Mouse (Mus musculus): ENCODE measurements around the gene Spata18.

The Spata18 gene

GRCm38 (mm10) chr5:73633141-73633540 is 18.0 kb upstream of the Spata18 start:
- DNase-seq (ENCODE audit: low read depth, low spot score) = peak; percentile 70
- Histone ChIP-seq H3K36me3 (ENCODE audit: control insufficient read depth, insufficient read depth, low read length, poor library complexity, severe bottlenecking) (0 out of 2 replicates have a peak, but pooled peaks cover 3% of the 10 kb centered on the region), H3K27me3 (ENCODE audit: control insufficient read depth, insufficient read depth, low read length, poor library complexity, severe bottlenecking) (no peaks in the 10 kb centered on the region)

GRCm38 (mm10) chr5:73637337-73638107 is 13.7 kb upstream of the Spata18 start:
- peak; percentile 53 for DNase-seq (ENCODE audit: low read depth, low spot score)
- H3K36me3 ChIP-seq (ENCODE audit: control insufficient read depth, insufficient read depth, low read length, poor library complexity, severe bottlenecking) = peaks cover 6% of the 10 kb centered on the region; the same call in 1 of the 2 replicates
- H3K27me3 ChIP-seq (ENCODE audit: control insufficient read depth, insufficient read depth, low read length, poor library complexity, severe bottlenecking) = no peaks in the 10 kb centered on the region

- no peak for DNase-seq (ENCODE audit: low read depth, low spot score)
- no peaks in the 10 kb centered on the region for H3K27me3 ChIP-seq (ENCODE audit: control insufficient read depth, insufficient read depth, low read length, poor library complexity, severe bottlenecking)
- H3K36me3 ChIP-seq (ENCODE audit: control insufficient read depth, insufficient read depth, low read length, poor library complexity, severe bottlenecking) = peaks cover 5% of the 10 kb centered on the region; the same call in 1 of the 2 replicates
These were observed 10.1 kb upstream of the Spata18 start for GRCm38 (mm10) chr5:73641058-73641457.

GRCm38 (mm10) chr5:73642091-73642490 is 9.1 kb upstream of the Spata18 start:
- peaks cover 3% of the 10 kb centered on the region; the same call in 1 of the 2 replicates for H3K36me3 ChIP-seq (ENCODE audit: control insufficient read depth, insufficient read depth, low read length, poor library complexity, severe bottlenecking)
- no peaks in the 10 kb centered on the region for H3K27me3 ChIP-seq (ENCODE audit: control insufficient read depth, insufficient read depth, low read length, poor library complexity, severe bottlenecking)
- peak; percentile 60 for DNase-seq (ENCODE audit: low read depth, low spot score)

GRCm38 (mm10) chr5:73647261-73647900 is 3.8 kb upstream of the Spata18 start, which contains the start of gene Sgcb:
TSS of gene Sgcb (minus strand) at chr5:73647790.
- peak; percentile 85 for DNase-seq (ENCODE audit: low read depth, low spot score)
- Histone ChIP-seq H3K36me3 (ENCODE audit: control insufficient read depth, insufficient read depth, low read length, poor library complexity, severe bottlenecking) (no peaks in the 10 kb centered on the region), H3K27me3 (ENCODE audit: control insufficient read depth, insufficient read depth, low read length, poor library complexity, severe bottlenecking) (peaks cover 3% of the 10 kb centered on the region)

GRCm38 (mm10) chr5:73650365-73650964 is 714 bp upstream of the Spata18 start:
- Histone ChIP-seq H3K36me3 (ENCODE audit: control insufficient read depth, insufficient read depth, low read length, poor library complexity, severe bottlenecking) (no peaks in the 10 kb centered on the region), H3K27me3 (ENCODE audit: control insufficient read depth, insufficient read depth, low read length, poor library complexity, severe bottlenecking) (peaks cover 3% of the 10 kb centered on the region)
- DNase-seq (ENCODE audit: low read depth, low spot score) = peak; percentile 25

GRCm38 (mm10) chr5:73651855-73652201 is 649 bp downstream of the Spata18 start:
- H3K36me3 ChIP-seq (ENCODE audit: control insufficient read depth, insufficient read depth, low read length, poor library complexity, severe bottlenecking) = no peaks in the 10 kb centered on the region
- peaks cover 3% of the 10 kb centered on the region for H3K27me3 ChIP-seq (ENCODE audit: control insufficient read depth, insufficient read depth, low read length, poor library complexity, severe bottlenecking)
- peak; percentile 8 for DNase-seq (ENCODE audit: low read depth, low spot score)

GRCm38 (mm10) chr5:73666695-73667094 is 15.5 kb downstream of the Spata18 start:
- no peaks in the 10 kb centered on the region for H3K27me3 ChIP-seq (ENCODE audit: control insufficient read depth, insufficient read depth, low read length, poor library complexity, severe bottlenecking)
- no peak for DNase-seq (ENCODE audit: low read depth, low spot score)
- H3K36me3 ChIP-seq (ENCODE audit: control insufficient read depth, insufficient read depth, low read length, poor library complexity, severe bottlenecking) = no peaks in the 10 kb centered on the region

- Histone ChIP-seq H3K36me3 (ENCODE audit: control insufficient read depth, insufficient read depth, low read length, poor library complexity, severe bottlenecking) (no peaks in the 10 kb centered on the region), H3K27me3 (ENCODE audit: control insufficient read depth, insufficient read depth, low read length, poor library complexity, severe bottlenecking) (no peaks in the 10 kb centered on the region)
- DNase-seq (ENCODE audit: low read depth, low spot score) = no peak
These were observed 16.7 kb downstream of the Spata18 start for GRCm38 (mm10) chr5:73667877-73668276.

- no peak for DNase-seq (ENCODE audit: low read depth, low spot score)
- Histone ChIP-seq H3K36me3 (ENCODE audit: control insufficient read depth, insufficient read depth, low read length, poor library complexity, severe bottlenecking) (no peaks in the 10 kb centered on the region), H3K27me3 (ENCODE audit: control insufficient read depth, insufficient read depth, low read length, poor library complexity, severe bottlenecking) (no peaks in the 10 kb centered on the region)
These were observed 18.2 kb downstream of the Spata18 start for GRCm38 (mm10) chr5:73669386-73669785.

GRCm38 (mm10) chr5:73675604-73676003 is 24.4 kb downstream of the Spata18 start:
- DNase-seq (ENCODE audit: low read depth, low spot score) = no peak
- Histone ChIP-seq H3K36me3 (ENCODE audit: control insufficient read depth, insufficient read depth, low read length, poor library complexity, severe bottlenecking) (no peaks in the 10 kb centered on the region), H3K27me3 (ENCODE audit: control insufficient read depth, insufficient read depth, low read length, poor library complexity, severe bottlenecking) (no peaks in the 10 kb centered on the region)

- H3K36me3 ChIP-seq (ENCODE audit: control insufficient read depth, insufficient read depth, low read length, poor library complexity, severe bottlenecking) = no peaks in the 10 kb centered on the region
- DNase-seq (ENCODE audit: low read depth, low spot score) = no peak
These were observed 25.4 kb downstream of the Spata18 start for GRCm38 (mm10) chr5:73676626-73677025.

GRCm38 (mm10) chr5:73683221-73683620 is 32.0 kb downstream of the Spata18 start:
- Histone ChIP-seq H3K36me3 (ENCODE audit: control insufficient read depth, insufficient read depth, low read length, poor library complexity, severe bottlenecking) (no peaks in the 10 kb centered on the region), H3K27me3 (ENCODE audit: control insufficient read depth, insufficient read depth, low read length, poor library complexity, severe bottlenecking) (no peaks in the 10 kb centered on the region)
- no peak for DNase-seq (ENCODE audit: low read depth, low spot score)

More at GRCm38 (mm10) chr5:73676626-73677025, 25.4 kb downstream of the Spata18 start:
- H3K27me3 ChIP-seq (ENCODE audit: control insufficient read depth, insufficient read depth, low read length, poor library complexity, severe bottlenecking) = no peaks in the 10 kb centered on the region

GRCm38 (mm10) chr5:73683706-73684409 is 32.7 kb downstream of the Spata18 start:
- no peaks in the 10 kb centered on the region for H3K36me3 ChIP-seq (ENCODE audit: control insufficient read depth, insufficient read depth, low read length, poor library complexity, severe bottlenecking)
- H3K27me3 ChIP-seq (ENCODE audit: control insufficient read depth, insufficient read depth, low read length, poor library complexity, severe bottlenecking) = no peaks in the 10 kb centered on the region
- no peak for DNase-seq (ENCODE audit: low read depth, low spot score)
